ENCODE assay signal across 10 mouse cellular contexts in the genomic region with DNA sequence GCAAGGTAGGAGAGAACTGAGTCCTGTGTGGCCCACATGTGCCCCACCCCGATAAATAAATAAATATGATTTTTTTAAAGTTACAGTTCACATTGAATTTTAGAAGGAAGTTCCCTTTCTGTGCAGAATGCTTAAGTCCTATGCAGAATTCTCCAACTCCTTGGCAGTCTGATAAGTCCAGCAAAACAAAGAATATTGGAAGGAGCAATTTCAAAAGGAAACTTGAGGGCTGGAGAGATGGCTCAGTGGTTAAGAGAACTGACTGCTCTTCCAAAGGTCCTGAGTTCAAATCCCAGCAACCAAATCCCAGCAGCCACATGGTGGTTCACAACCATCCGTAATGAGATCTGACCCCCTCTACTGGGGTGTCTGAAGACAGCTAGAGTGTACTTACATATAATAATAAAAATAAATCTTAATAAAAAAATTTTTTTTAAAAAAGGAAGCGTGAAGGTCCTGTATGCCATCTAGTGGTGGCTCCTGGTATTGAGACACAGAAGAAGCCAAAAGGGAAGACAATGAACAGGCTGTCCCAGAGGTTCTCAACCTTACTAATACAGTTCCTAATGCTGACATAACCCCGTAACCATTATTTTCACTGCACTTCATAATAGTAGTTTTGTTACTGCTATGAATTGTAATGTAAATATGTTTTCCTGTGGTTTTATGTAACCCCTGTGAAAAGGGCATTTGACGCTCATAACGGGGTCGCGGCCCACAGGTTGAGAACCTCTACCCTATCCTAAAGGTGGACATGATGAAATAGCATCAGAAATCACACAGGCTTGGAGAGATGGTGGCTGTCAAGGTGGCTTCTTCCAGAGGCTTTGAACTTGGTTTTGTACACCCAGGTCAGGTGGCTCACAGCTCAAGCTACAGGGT. TPM values are rescaled to one million over a fixed set of nuclear protein-coding genes. Genes with fewer than 3 reads are reported as not detected.
DNase-seq lines count a peak whose midpoint lies in the region; ATAC-seq and TF ChIP-seq lines count a peak whose summit lies in the region.
"Had no signal": no experiment of that assay in that cellular context is flagged by ENCODE, and none has a peak within 500 bp of the region (broad histone marks: within the 10 kb centered on the region; RNA-seq: fewer than 3 reads in every experiment).

No protein-coding gene starts in this region.

- no peaks in the 10 kb centered on the region for H3K4me1 ChIP-seq in intestine, embryonic 14.5 days (replicated peaks; ENCODE audit: control insufficient read depth, insufficient read depth, low read length)
- no peaks in the 10 kb centered on the region for H3K4me1 ChIP-seq in intestine, embryonic 16.5 days (ENCODE audit: control insufficient read depth, insufficient read depth, low read length)
- no peaks in the 10 kb centered on the region for H3K4me1 ChIP-seq in hindbrain, postnatal 0 days (ENCODE audit: insufficient read depth, low read length)
- H3K4me1 ChIP-seq: embryonic facial prominence, embryonic 12.5 days; limb, embryonic 12.5 days had no signal

- no peaks in the 10 kb centered on the region for H3K27me3 ChIP-seq in intestine, embryonic 14.5 days (replicated peaks; ENCODE audit: control insufficient read depth, insufficient read depth, low read length)
- H3K27me3 ChIP-seq in intestine, embryonic 16.5 days (replicated peaks; ENCODE audit: control insufficient read depth, insufficient read depth, low read length): no peaks in the 10 kb centered on the region
- H3K27me3 ChIP-seq in hindbrain, postnatal 0 days (ENCODE audit: insufficient read depth, low read length): no peaks in the 10 kb centered on the region
- H3K27me3 ChIP-seq: embryonic facial prominence, embryonic 12.5 days; limb, embryonic 12.5 days had no signal

- peak; percentile 81 for TF ChIP-seq CTCF in hindbrain, postnatal 0 days (IDR thresholded peaks at IDR 0.05; ENCODE audit: low read depth)

- no peaks in the 10 kb centered on the region for H3K9me3 ChIP-seq in intestine, embryonic 14.5 days (ENCODE audit: control insufficient read depth, low read length)
- H3K9me3 ChIP-seq in intestine, embryonic 16.5 days (ENCODE audit: control insufficient read depth, low read length): no peaks in the 10 kb centered on the region
- no peaks in the 10 kb centered on the region for H3K9me3 ChIP-seq in hindbrain, postnatal 0 days (ENCODE audit: low read length)
- H3K9me3 ChIP-seq: embryonic facial prominence, embryonic 12.5 days; limb, embryonic 12.5 days had no signal

- H3K9ac ChIP-seq in intestine, embryonic 14.5 days (ENCODE audit: low read length): no peak overlapping the region
- no peak overlapping the region for H3K9ac ChIP-seq in intestine, embryonic 16.5 days (ENCODE audit: low read depth, low read length)
- no peak overlapping the region for H3K9ac ChIP-seq in hindbrain, postnatal 0 days (replicated peaks; ENCODE audit: low read length)
- H3K9ac ChIP-seq: embryonic facial prominence, embryonic 12.5 days; limb, embryonic 12.5 days had no signal

- H3K4me2 ChIP-seq in intestine, embryonic 14.5 days (ENCODE audit: low read length): no peak overlapping the region
- H3K4me2 ChIP-seq in intestine, embryonic 16.5 days (ENCODE audit: low read depth, low read length): no peak overlapping the region
- no peak overlapping the region for H3K4me2 ChIP-seq in hindbrain, postnatal 0 days (ENCODE audit: low read depth, low read length)
- H3K4me2 ChIP-seq: embryonic facial prominence, embryonic 12.5 days; limb, embryonic 12.5 days had no signal

- no peak for ATAC-seq in intestine, embryonic 14.5 days (replicated peaks; ENCODE audit: low FRiP score, low TSS enrichment, low read depth)
- ATAC-seq in intestine, embryonic 16.5 days: no peak
- no peak for ATAC-seq in hindbrain, postnatal 0 days

- H3K36me3 ChIP-seq in intestine, embryonic 14.5 days (ENCODE audit: control insufficient read depth, insufficient read depth, low read length): peaks cover 22% of the 10 kb centered on the region
- no peaks in the 10 kb centered on the region for H3K36me3 ChIP-seq in intestine, embryonic 16.5 days (ENCODE audit: control insufficient read depth, insufficient read depth, low read length)
- peaks cover 23% of the 10 kb centered on the region for H3K36me3 ChIP-seq in hindbrain, postnatal 0 days (ENCODE audit: insufficient read depth, low read length)

- DNase-seq in intestine, embryonic 14.5 days (ENCODE audit: low spot score): peak; percentile 58
- peak; percentile 57 for DNase-seq in right cerebral cortex, postnatal 4 days
- no peak for DNase-seq in right cerebral cortex, postnatal 14 days
- DNase-seq in brain, adult 2 months (ENCODE audit: low read depth, low spot score): peak; percentile 82
- peak; percentile 77 for DNase-seq in hindbrain, postnatal 0 days (ENCODE audit: low spot score)
- peak; percentile 63 for DNase-seq in thymus, postnatal 4 days
- DNase-seq in Muller cell, postnatal 12 days (ENCODE audit: inconsistent ontology term): no peak

- WGBS in intestine, embryonic 14.5 days: 70% methylated on average over 8 of the region's 8 CpGs
- WGBS in intestine, embryonic 16.5 days: 67% methylated on average over 8 of the region's 8 CpGs
- 71% methylated on average over 8 of the region's 8 CpGs for WGBS in hindbrain, postnatal 0 days

- H3K27ac ChIP-seq in intestine, embryonic 14.5 days (ENCODE audit: low read depth): no peak overlapping the region
- no peak overlapping the region for H3K27ac ChIP-seq in intestine, embryonic 16.5 days (ENCODE audit: low read length)
- H3K27ac ChIP-seq in hindbrain, postnatal 0 days: no peak overlapping the region
- H3K27ac ChIP-seq: embryonic facial prominence, embryonic 12.5 days; limb, embryonic 12.5 days had no signal

- H3K4me3 ChIP-seq in intestine, embryonic 14.5 days (ENCODE audit: low read depth, low read length): no peak overlapping the region
- no peak overlapping the region for H3K4me3 ChIP-seq in intestine, embryonic 16.5 days (ENCODE audit: low read length)
- no peak overlapping the region for H3K4me3 ChIP-seq in hindbrain, postnatal 0 days (ENCODE audit: low read length)
- H3K4me3 ChIP-seq: embryonic facial prominence, embryonic 12.5 days; limb, embryonic 12.5 days had no signal

RNA-seq across cellular contexts. Expression of a gene that starts 25.4 kb away (rescaled TPM):
- 33.8 and 34.2 TPM in 2 replicates for polyA plus RNA-seq in intestine, embryonic 14.5 days (2014; fragmentation: Nextera tagmentation; extraction: Ambion mirVana)
- 7.1 and 8.9 TPM in 2 replicates for polyA plus RNA-seq in intestine, embryonic 16.5 days (2015; fragmentation: Nextera tagmentation; extraction: Ambion mirVana)
- 530 and 565 TPM in 2 replicates for total RNA-seq in hindbrain, postnatal 0 days (2014; rRNA removed)
- 138 and 161 TPM in 2 replicates for polyA plus RNA-seq in hindbrain, postnatal 0 days (2015; fragmentation: Nextera tagmentation; extraction: Ambion mirVana)

Comparison
In these comparisons a context has a peak if more than half of its experiments do, and no peak if none do; other contexts are left out.
1. DNase-seq: peak in intestine, embryonic 14.5 days (single experiment), right cerebral cortex, postnatal 4 days (single experiment), brain, adult 2 months (single experiment), hindbrain, postnatal 0 days (single experiment) and thymus, postnatal 4 days (single experiment); none in right cerebral cortex, postnatal 14 days (single experiment) and Muller cell, postnatal 12 days (single experiment).